Mouse (Mus musculus) CH12.LX (cell line): ENCODE data around the gene Surf1. TPM values are rescaled to one million over a fixed set of nuclear protein-coding genes. Genes with fewer than 3 reads are reported as not detected.
"Not testable (repeated sequence)": the region's sequence is repeated elsewhere in the genome, so short reads cannot be mapped to it uniquely, and the experiment has no call there.

ENCODE experiments used
- DNase-seq: peaks from one replicate; pipeline ENCODE4 v3.0.0-alpha.2; 2013; ENCODE audit errors: extremely low read depth
- H3K27ac ChIP-seq: 2 replicates; pipeline ENCODE4 v1.5.1; 2012; ENCODE audit warnings: low read depth, mild to moderate bottlenecking, control low read depth, moderate library complexity; ENCODE audit not compliant: insufficient read depth
- H3K27me3 ChIP-seq: replicated peaks from 2 replicates; pipeline ENCODE3; 2012; ENCODE audit warnings: inconsistent platforms
- H3K36me3 ChIP-seq, 2 experiments: replicated peaks in 1 of 2; 2 replicates each; pipeline versions ENCODE3 to v1.6.1; 2012; ENCODE audit warnings: inconsistent platforms in 1 of 2, low read length in 1 of 2, mild to moderate bottlenecking in 1 of 2, mixed read lengths in 1 of 2, moderate library complexity in 1 of 2; ENCODE audit not compliant: control insufficient read depth in 1 of 2, insufficient read depth in 1 of 2
- H3K4me1 ChIP-seq, 2 experiments: 2 replicates each; pipeline ENCODE4 v1.6.1; 2012; ENCODE audit warnings: inconsistent platforms in 1 of 2, moderate library complexity in 1 of 2; ENCODE audit not compliant: insufficient read depth in 2 of 2, control insufficient read depth in 1 of 2
- H3K4me2 ChIP-seq: 2 replicates; pipeline ENCODE4 v1.6.1; 2012; ENCODE audit warnings: low read depth, mild to moderate bottlenecking, control low read depth; ENCODE audit not compliant: poor library complexity, insufficient read depth, severe bottlenecking
- H3K4me3 ChIP-seq, 3 experiments: fragments of 150-350 bp in 1 of 3; sonication (generic) in 1 of 3; replicated peaks in 1 of 3; 2 replicates each; pipeline versions ENCODE3 to v1.5.1; 2011 to 2012; ENCODE audit warnings: low read depth in 2 of 3, low read length in 2 of 3, mild to moderate bottlenecking in 2 of 3, moderate library complexity in 2 of 3, control low read depth in 1 of 3, improper control_type of control experiment in 1 of 3, inconsistent platforms in 1 of 3, mixed read lengths in 1 of 3; ENCODE audit not compliant: poor library complexity in 1 of 3
- H3K79me2 ChIP-seq: replicated peaks from 2 replicates; pipeline ENCODE4 v1.6.1; 2012; ENCODE audit warnings: mild to moderate bottlenecking, moderate library complexity; ENCODE audit not compliant: control insufficient read depth, poor library complexity, insufficient read depth, severe bottlenecking; ENCODE audit errors: extremely low read depth
- H3K9ac ChIP-seq: 2 replicates; pipeline ENCODE4 v1.6.1; 2012; ENCODE audit warnings: low read depth, mild to moderate bottlenecking, control low read depth, moderate library complexity; ENCODE audit not compliant: insufficient read depth
- H3K9me3 ChIP-seq: replicated peaks from 2 replicates; pipeline ENCODE3; 2012; ENCODE audit warnings: low read length, inconsistent platforms, mixed read lengths
- CHD1 ChIP-seq: IDR thresholded peaks from 2 replicates; pipeline ENCODE4 v1.6.1; 2012; ENCODE audit warnings: low read depth, low read length, improper control_type of control experiment, inconsistent platforms
- CTCF ChIP-seq, 2 experiments: IDR thresholded peaks in 1 of 2; conservative IDR thresholded peaks in 1 of 2; 2 replicates each; pipeline ENCODE4 v1.5.1; 2011 to 2012; ENCODE audit warnings: low read depth in 2 of 2, low read length in 2 of 2, improper control_type of control experiment in 1 of 2, inconsistent platforms in 1 of 2, mild to moderate bottlenecking in 1 of 2, moderate library complexity in 1 of 2
- ELF1 ChIP-seq: IDR thresholded peaks from 2 replicates; pipeline ENCODE4 v1.6.1; 2014; ENCODE audit warnings: low read depth, mild to moderate bottlenecking, inconsistent platforms, low read length, improper control_type of control experiment
- GABPA ChIP-seq: IDR thresholded peaks from 2 replicates; pipeline ENCODE4 v1.6.1; 2012; ENCODE audit warnings: low read depth, low read length, improper control_type of control experiment, inconsistent platforms; ENCODE audit not compliant: insufficient replicate concordance
- HCFC1 ChIP-seq: IDR thresholded peaks from 2 replicates; pipeline ENCODE4 v1.6.1; 2012; ENCODE audit warnings: low read depth, mild to moderate bottlenecking, inconsistent platforms, low read length, improper control_type of control experiment
- MAFK ChIP-seq: IDR thresholded peaks from 2 replicates; pipeline ENCODE4 v1.6.1; 2011; ENCODE audit warnings: low read length, improper control_type of control experiment; ENCODE audit not compliant: insufficient replicate concordance
- MXI1 ChIP-seq: IDR thresholded peaks from 2 replicates; pipeline ENCODE4 v1.6.1; 2011; ENCODE audit warnings: mild to moderate bottlenecking, low read depth, low read length, improper control_type of control experiment
- NELFE ChIP-seq: IDR thresholded peaks from 2 replicates; pipeline ENCODE4 v1.6.1; 2011; ENCODE audit warnings: low read depth, low read length, improper control_type of control experiment
- NRF1 ChIP-seq: IDR thresholded peaks from 2 replicates; pipeline ENCODE4 v1.6.1; 2014; ENCODE audit warnings: low read depth, mild to moderate bottlenecking, inconsistent platforms, low read length, improper control_type of control experiment, moderate library complexity
- SIN3A ChIP-seq: IDR thresholded peaks from 2 replicates; pipeline ENCODE4 v1.6.1; 2012; ENCODE audit warnings: low read length, improper control_type of control experiment, inconsistent platforms
- SMC3 ChIP-seq: IDR thresholded peaks from 2 replicates; pipeline ENCODE4 v1.6.1; 2011; ENCODE audit warnings: low read depth, low read length, improper control_type of control experiment
- USF2 ChIP-seq: conservative IDR thresholded peaks from 2 replicates; pipeline ENCODE4 v1.6.1; 2011; ENCODE audit warnings: low read depth, low read length, improper control_type of control experiment
- ZC3H11A ChIP-seq: IDR thresholded peaks from 2 replicates; pipeline ENCODE4 v1.6.1; 2012; ENCODE audit warnings: low read depth, mild to moderate bottlenecking, inconsistent platforms, low read length, improper control_type of control experiment
- ZKSCAN1 ChIP-seq: IDR thresholded peaks from 2 replicates; pipeline ENCODE4 v1.6.1; 2012; ENCODE audit warnings: low read depth, inconsistent platforms, low read length, improper control_type of control experiment, borderline replicate concordance
- ZMIZ1 ChIP-seq: IDR thresholded peaks from 2 replicates; pipeline ENCODE4 v1.6.1; 2012; ENCODE audit warnings: low read depth, mild to moderate bottlenecking, inconsistent platforms, low read length, improper control_type of control experiment
- dilution Hi-C: fragments of 300-500 bp; cut with MboI; formaldehyde crosslinking; loops from 2 replicates; pipeline ENCODE4 v1.14.3; 2020; ENCODE audit warnings: low sequenced_read_pairs; ENCODE audit not compliant: extremely low pct_unique_long_range_greater_than_20kb, extremely low pct_ligation_motif_present
- in situ Hi-C: fragments of 300-500 bp; cut with MboI; formaldehyde crosslinking; loops from 3 replicates; pipeline ENCODE4 v1.14.3; 2019; ENCODE audit warnings: low sequenced_read_pairs, low pct_ligation_motif_present, low pct_unique_long_range_greater_than_20kb, mixed read lengths
- polyA plus RNA-seq: library from polyadenylated mRNA; unstranded; fragments of >175 nt; gene quantifications from 2 replicates; pipeline ENCODE4 v1.2.1, GENCODE M21; 2012; ENCODE audit warnings: low read depth; ENCODE audit not compliant: insufficient read length
- total RNA-seq, 2 experiments: library from RNA; depleted of rRNA; stranded (reverse); fragments of 300-350 nt in 1 of 2; fragments of >200 nt in 1 of 2; gene quantifications; 2 replicates each; pipeline ENCODE4 v1.2.3; 2012 to 2014

Gene Surf1
- total and polyA plus RNA-seq, 3 experiments, result 43.4 to 83.9 (median 58.7) TPM

GRCm38 (mm10) chr2:26901834-26902400 is 14.4 kb downstream of the Surf1 start:
- Histone ChIP-seq H3K27ac (peak overlapping the region; percentile 63; the same call in 1 of the 2 replicates), H3K27me3 (no peaks in the 10 kb centered on the region), H3K4me1 (peaks cover 6 to 46% of the 10 kb centered on the region in 2 experiments), H3K36me3 (peaks cover 47 to 79% of the 10 kb centered on the region in 2 experiments), H3K9me3 (no peaks in the 10 kb centered on the region), H3K4me3 (peak overlapping the region; percentile 75 to 97 (median 76)), H3K79me2 (peaks cover 34% of the 10 kb centered on the region), H3K4me2 (peak overlapping the region; percentile 48), H3K9ac (peak overlapping the region; percentile 95)
- dilution Hi-C loops, result no loop called here
- 0 out of 2 replicates have a peak, but pooled peaks have one; percentile 35 for TF ChIP-seq CHD1
- no peak for TF ChIP-seq GABPA
- DNase-seq, result peak; percentile 50
- in situ Hi-C loops, result no loop called here

DNA sequence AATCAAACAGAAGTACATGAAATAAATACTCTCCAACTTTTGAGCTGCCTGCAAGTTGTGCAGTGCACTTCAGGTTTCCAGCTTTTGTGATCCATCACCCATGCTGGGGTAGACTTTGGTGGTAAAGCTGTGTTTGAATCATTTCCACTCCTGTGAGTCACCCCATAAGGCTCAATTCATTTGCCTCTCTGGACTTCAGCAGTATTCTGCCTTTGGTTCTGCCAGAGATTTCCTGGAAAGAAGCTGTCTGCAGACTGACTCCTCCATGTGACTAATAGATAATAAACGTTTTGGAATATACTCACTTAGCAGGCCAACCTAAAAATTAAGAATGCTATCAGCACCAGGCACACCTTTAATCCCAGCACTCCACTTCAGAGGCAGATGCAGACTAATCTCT is 15.6 kb downstream of the Surf1 start:
- TF ChIP-seq USF2 (no peak), SMC3 (no peak), ZMIZ1 (no peak), SIN3A (no peak), MXI1 (no peak), NELFE (no peak), ZKSCAN1 (no peak), MAFK (no peak), HCFC1 (no peak), ZC3H11A (no peak), ELF1 (no peak)
- TF ChIP-seq, all 38 proteins: peak for 0
- no peak for DNase-seq
- Histone ChIP-seq H3K36me3 (peaks cover 43 to 78% of the 10 kb centered on the region in 2 experiments), H3K4me3 (no peak overlapping the region), H3K79me2 (peaks cover 32% of the 10 kb centered on the region), H3K27me3 (no peaks in the 10 kb centered on the region), H3K9me3 (no peaks in the 10 kb centered on the region), H3K27ac (no peak overlapping the region), H3K4me1 (peaks cover 6 to 42% of the 10 kb centered on the region in 2 experiments), H3K4me2 (no peak overlapping the region), H3K9ac (no peak overlapping the region)
- in situ Hi-C loops, result no loop called here
- dilution Hi-C loops, result no loop called here

- peaks cover 0 to 18% of the 10 kb centered on the region in 2 experiments; a peak in 2 of 4 replicates for H3K4me1 ChIP-seq
- no peak overlapping the region for H3K27ac ChIP-seq
- DNase-seq, result no peak
- peaks cover 79 to 91% of the 10 kb centered on the region in 2 experiments for H3K36me3 ChIP-seq
- no peaks in the 10 kb centered on the region for H3K9me3 ChIP-seq
- H3K27me3 ChIP-seq, result no peaks in the 10 kb centered on the region
- H3K4me2 ChIP-seq, result no peak overlapping the region
- H3K4me3 ChIP-seq, result no peak overlapping the region
- dilution Hi-C loops (no loop called here), in situ Hi-C loops (loop anchor here (5.0 kb wide), 1 partner anchor 244 kb away; no protein-coding TSS in a partner anchor)
- TF ChIP-seq ZMIZ1 (no peak), NELFE (no peak), MAFK (no peak), CTCF (conservative IDR thresholded peaks at IDR 0.05 in 1 of 2, IDR thresholded peaks at IDR 0.05 in 1 of 2; ENCODE audit: low read depth in 2 of 2, low read length in 2 of 2) (peak in 1 of 2 experiments; percentile 44; a peak in 2 of 4 replicates), NRF1 (no peak)
- peaks cover 15% of the 10 kb centered on the region for H3K79me2 ChIP-seq
- H3K9ac ChIP-seq, result no peak overlapping the region
Measured at GRCm38 (mm10) chr2:26895898-26896297, 20.4 kb downstream of the Surf1 start.

GRCm38 (mm10) chr2:26886170-26886569 is 30.2 kb downstream of the Surf1 start:
- dilution Hi-C loops, H3K79me2 ChIP-seq, H3K9ac ChIP-seq, H3K4me1 ChIP-seq, H3K4me2 ChIP-seq, H3K4me3 ChIP-seq, DNase-seq, in situ Hi-C loops, H3K27ac ChIP-seq, H3K27me3 ChIP-seq, H3K9me3 ChIP-seq: not testable (repeated sequence)
- H3K36me3 ChIP-seq, result peaks cover 21 to 29% of the 10 kb centered on the region in 2 experiments
